Mouse (Mus musculus): Measurements from ENCODE around the gene Clcnka.

Gene Clcnka

DNA sequence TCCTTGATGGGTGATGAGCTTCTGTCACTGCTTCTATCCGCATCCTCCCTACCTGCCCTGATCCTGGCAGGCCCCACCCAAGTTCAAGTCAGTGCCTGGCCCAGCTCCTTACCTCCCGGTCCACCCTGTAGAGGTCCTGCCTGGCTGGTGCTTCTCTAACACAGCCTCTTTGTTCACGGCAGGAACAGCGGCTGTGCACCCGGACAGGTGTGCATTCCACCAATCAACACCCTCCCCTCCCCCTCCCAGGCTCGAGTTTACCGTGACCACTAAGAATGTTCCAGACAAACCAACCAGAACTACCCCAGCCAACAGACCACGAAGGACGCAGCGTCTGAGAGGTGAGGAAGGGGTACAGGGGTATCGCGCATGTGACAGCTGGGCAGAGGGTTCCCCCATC lies at the start of gene Clcnka:
Clcnka (minus strand) TSS at position 180 of the 400 bp plus-strand sequence.
- in situ Hi-C loops (cut with MseI, MboI), result no loop called here

DNA sequence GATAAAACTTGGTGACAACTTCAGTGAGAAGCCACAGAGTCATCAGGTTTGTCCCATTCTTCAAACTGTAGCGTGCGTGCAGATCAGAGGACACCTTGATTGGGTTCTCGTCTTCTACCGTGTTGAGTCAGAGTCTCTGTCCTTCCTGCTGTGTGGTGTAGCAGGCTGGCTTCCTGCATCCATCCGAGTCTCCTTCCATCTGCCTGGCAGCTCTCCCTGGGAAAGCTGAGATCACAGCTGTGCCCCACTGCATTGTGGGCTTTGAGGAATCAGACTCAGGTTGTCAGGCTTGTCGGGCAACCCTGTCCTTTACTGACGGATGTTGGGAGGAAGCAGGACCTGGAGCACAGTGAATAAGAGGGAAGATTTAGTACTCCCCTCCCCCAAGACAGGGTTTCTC lies 47.7 kb upstream of the Clcnka start:
- in situ Hi-C loops (cut with MseI, MboI), result no loop called here

GRCm38 (mm10) chr4:141445328-141445720 lies 46.8 kb upstream of the Clcnka start:
- in situ Hi-C loops (cut with MseI, MboI), result no loop called here

GRCm38 (mm10) chr4:141444451-141445327 lies 46.2 kb upstream of the Clcnka start, which contains the start of gene Zbtb17:
Gene Zbtb17 (plus strand): TSS chr4:141444654.
- in situ Hi-C loops (cut with MseI, MboI), result no loop called here

GRCm38 (mm10) chr4:141443641-141444429 lies 45.3 kb upstream of the Clcnka start:
- in situ Hi-C loops (cut with MseI, MboI), result no loop called here

DNA sequence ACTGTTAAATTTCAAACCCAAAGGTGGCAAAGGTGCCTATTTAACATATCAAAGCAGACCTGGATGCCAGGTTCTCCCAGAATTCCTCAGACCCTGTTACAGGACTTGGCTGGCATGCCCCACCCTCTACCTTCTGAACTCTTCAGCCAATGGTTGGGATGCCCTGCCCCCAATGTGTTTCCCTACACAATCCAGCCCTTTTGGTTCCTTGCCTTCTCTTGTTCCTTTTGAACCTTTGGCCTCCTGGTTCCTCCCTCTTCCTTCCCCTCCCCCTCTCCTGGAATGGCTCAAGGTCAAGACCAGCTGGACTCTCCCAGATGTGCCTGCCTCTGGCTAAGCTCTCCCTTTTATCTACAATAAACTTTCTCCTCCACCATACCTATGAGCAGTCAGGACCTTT lies 42.4 kb upstream of the Clcnka start:
- in situ Hi-C loops (cut with MseI, MboI), result no loop called here

DNA sequence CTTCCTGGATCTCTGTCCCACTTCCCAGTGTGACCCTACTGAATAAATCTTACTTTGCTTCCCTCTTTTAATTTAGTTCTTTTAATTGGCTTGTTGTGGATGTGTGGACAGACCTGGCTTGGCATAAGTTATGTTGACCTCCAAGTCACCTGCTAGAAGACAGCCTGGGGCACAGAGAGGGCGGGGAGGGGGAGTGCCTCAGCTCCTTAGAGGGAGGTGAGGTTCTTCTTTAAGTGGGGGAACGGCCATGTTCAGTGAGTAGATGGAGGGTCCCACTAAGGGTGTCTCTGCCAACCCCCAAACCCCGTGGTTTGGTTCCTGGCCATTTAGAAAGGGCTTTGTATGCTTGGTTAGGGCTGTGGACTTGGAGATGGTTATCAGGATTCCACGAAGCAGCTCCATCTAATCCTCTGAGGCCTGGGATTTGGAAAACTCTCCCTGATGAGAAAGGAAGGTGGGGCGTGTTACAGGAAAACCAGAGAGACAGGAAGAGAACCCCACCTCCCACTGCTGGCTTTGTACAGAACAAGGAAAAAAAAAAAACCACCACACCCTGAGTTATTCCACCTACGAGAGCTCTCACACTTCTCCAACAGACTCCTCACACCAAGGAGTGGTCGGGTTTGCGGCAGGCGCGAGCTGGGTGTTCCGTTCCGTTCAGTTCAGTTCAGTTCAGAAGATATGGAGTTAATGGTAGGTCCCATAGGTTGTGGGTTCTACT lies 40.7 kb upstream of the Clcnka start:
- in situ Hi-C loops (cut with MseI, MboI), result no loop called here

- in situ Hi-C loops (cut with MseI, MboI), result no loop called here
These were observed 37.5 kb upstream of the Clcnka start, which contains the start of gene Srarp for GRCm38 (mm10) chr4:141435974-141436373. Gene Srarp (minus strand): TSS chr4:141436105.

- in situ Hi-C loops (cut with MseI, MboI), result no loop called here
These were observed 34.7 kb upstream of the Clcnka start for GRCm38 (mm10) chr4:141433191-141433590.

- in situ Hi-C loops (cut with MseI, MboI), result no loop called here
These were observed 34.1 kb upstream of the Clcnka start for GRCm38 (mm10) chr4:141432666-141433065.

DNA sequence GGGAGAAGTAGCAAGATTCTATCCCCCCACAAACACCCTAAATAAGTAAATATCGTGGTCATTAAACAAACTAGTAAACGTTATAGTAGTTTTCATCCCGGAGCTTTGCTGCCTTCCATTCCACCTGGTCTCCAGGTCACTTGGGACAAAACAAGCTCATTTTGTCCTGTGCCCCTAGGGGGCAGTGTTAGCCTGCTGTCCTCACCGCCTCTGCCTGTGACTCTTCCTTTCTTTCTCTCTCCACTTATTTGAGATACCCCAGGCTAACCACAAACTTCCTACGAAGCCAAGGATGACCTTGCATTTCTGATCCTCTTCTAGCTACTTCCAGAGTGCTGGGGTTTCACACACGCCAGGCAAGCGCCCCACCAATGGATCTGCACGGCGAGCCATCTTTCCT lies 32.5 kb upstream of the Clcnka start:
- in situ Hi-C loops (cut with MseI, MboI), result no loop called here

GRCm38 (mm10) chr4:141429847-141430246 lies 31.3 kb upstream of the Clcnka start:
- in situ Hi-C loops (cut with MseI, MboI), result loop anchor here in 1 of 2 experiments (5.0 kb wide), 1 partner anchor 38 kb away; no protein-coding TSS in a partner anchor

DNA sequence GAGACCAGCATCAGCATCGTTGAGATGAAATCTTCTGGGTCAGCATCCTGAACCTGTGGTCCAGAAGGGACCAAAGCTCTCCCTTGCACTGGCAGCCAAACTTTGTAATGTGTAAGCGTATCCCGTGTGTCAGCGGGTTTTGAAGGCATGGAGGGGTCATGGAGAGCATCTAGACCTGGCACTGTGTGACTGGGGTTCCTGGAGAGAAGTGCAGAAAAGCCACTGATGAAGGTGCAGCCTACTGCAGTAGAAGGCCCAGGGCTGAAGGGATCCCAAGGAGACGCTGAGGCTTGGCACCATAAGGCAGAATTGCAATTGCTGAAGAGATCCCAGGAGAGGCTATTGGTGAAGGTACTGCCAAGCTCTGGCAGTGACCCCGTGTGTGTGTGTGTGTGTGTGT lies 30.9 kb upstream of the Clcnka start:
- in situ Hi-C loops (cut with MseI, MboI), result loop anchor here in 1 of 2 experiments (5.0 kb wide), 1 partner anchor 37 kb away; no protein-coding TSS in a partner anchor

DNA sequence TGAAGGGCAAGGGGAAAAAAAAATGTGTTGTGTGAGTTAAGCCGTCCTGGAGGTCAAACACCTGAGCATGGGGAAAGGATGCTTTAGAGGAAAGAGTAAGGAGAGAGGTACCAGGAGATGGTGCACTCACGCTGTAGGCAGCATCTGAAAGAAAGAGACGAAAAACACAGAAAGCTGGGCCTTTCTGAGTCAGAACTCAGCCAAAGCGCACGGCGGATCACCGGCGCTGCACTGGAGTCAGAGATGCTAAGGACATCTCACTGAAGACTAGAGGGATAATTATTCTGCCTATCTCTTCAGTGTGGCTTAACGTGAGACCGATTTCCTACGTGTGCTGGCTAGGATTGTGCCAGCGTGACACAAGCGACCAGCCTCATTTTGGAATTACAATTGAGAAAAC lies 29.4 kb upstream of the Clcnka start:
- in situ Hi-C loops (cut with MseI, MboI), result loop anchor here in 1 of 2 experiments (5.0 kb wide), 1 partner anchor 36 kb away; no protein-coding TSS in a partner anchor

GRCm38 (mm10) chr4:141426796-141427745 lies 28.5 kb upstream of the Clcnka start:
- in situ Hi-C loops (cut with MseI, MboI), result loop anchor here in 1 of 2 experiments (5.0 kb wide), 1 partner anchor 35 kb away; no protein-coding TSS in a partner anchor

DNA sequence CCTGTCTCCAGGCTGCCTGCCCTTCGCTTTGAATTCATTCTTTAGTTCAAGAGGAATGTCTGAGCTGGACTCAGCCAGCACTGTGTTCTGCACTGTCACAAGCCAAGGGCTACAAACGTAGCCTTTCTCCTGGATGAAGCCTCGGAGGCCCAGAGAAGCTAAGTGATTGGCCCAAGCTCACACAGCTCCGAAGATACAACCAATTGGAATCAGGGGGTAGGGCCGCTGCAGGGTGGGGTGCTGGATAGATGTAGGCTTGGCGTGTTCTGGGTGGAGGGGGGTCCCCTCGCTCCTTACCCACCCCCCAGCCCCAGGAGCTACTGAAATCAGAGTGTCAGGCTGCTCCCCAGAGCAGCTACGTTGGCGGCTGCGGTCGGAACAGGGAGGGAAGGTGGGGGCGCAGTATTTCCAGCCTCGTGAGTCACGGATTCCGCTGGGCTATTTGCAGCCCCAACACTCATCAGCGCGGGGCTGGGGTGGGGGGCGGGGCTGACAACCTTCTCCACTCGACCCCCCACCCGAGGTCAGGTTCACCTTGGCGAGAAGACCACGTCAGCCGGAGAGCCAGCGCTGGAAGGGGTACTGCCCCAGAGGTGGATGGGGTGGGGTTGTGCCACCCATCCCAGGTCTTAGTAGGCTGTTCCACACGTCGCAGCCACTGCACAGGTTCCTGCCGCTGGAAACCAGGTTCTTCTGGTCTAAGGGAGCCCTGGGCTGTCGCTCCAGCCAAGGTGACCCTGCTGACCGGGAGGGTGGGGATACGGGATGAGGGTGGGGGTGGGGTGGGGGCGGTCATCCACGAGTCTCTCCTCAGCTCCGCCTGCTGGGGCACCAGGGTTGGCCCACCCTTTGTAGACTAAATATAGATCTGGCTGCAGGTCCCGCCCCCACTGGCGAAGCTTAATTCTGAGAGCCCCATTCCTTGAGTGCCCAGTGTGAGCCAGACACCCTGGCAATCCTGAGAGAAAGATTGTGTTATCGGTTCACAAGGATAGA lies 27.3 kb upstream of the Clcnka start:
- in situ Hi-C loops (cut with MseI, MboI), result loop anchor here in 1 of 2 experiments (5.0 kb wide), 1 partner anchor 33 kb away; no protein-coding TSS in a partner anchor

GRCm38 (mm10) chr4:141423691-141424431 lies 25.3 kb upstream of the Clcnka start:
- in situ Hi-C loops (cut with MseI, MboI), result no loop called here

DNA sequence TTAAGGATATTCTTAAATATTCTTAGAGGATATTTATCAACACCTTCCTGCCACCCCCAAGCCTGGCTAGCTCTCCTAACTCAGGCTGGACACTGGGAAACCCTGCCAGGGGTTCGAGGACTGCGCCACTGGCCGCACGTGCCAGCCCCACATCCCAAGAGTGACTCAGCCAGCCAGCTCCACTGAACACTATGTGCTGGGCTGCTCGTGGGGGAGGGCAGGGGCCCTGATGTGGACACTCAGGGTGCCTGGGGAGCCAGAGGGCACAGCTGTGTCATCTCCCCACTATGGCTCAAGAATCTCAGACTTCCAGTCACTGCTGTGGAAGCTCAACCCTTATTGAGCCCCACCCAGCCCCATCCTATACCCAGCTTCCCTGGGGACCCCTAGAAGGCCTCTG lies 24.8 kb upstream of the Clcnka start:
- in situ Hi-C loops (cut with MseI, MboI), result no loop called here
